Mouse (Mus musculus) CH12F3 (cell line): ENCODE results near the gene Ptcra.
"Not testable (repeated sequence)": the region's sequence is repeated elsewhere in the genome, so short reads cannot be mapped to it uniquely, and the experiment has no call there.

Experiments used
- in situ Hi-C: fragments of 300-500 bp; cut with MboI; formaldehyde crosslinking; loops from 2 replicates; pipeline ENCODE4 v1.14.3; 2020; ENCODE audit warnings: low sequenced_read_pairs

Gene Ptcra

DNA sequence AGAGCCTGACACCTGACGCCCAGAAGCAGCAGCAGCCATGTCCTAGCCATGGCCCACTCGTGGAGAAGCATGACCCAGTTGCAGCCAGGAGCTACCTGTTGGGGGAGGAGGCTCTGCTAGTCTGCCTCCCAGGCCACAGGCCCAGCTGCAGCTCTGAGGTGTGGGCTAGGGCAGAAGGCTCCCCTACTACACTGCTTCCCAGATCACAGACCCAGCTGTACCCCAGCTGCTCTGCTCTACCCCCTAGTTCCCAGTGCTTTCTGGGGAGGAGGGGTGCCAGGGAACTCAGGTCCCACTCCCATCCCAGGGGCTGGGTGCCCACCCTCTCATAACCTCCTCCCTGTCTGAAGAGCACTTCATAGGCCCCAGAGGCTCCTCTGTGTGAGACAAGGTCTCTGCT lies at the start of gene Ptcra:
TSS of gene Ptcra (minus strand) at position 169 of the 400 bp plus-strand sequence.
- in situ Hi-C loops = no loop called here

DNA sequence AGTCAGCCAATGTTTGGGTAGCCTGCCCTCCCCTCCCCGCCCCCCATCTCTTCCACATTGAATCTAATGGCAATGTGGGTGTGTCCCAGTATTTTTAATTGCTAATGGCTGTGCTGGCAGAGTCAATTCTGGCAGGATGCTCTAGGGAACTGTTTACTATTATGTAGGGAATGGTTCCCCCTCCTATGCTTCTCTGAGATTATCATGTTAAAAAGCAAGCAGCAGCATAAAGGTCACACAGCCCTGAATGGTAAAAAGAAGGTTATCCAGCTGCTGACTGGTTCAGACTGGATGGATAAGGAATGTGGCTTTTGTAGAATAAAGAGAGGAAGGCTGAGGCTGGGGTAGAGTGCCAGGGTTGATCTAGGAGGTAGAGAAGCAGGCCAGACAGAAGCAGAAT lies 48.9 kb upstream of the Ptcra start:
- in situ Hi-C loops = no loop called here

DNA sequence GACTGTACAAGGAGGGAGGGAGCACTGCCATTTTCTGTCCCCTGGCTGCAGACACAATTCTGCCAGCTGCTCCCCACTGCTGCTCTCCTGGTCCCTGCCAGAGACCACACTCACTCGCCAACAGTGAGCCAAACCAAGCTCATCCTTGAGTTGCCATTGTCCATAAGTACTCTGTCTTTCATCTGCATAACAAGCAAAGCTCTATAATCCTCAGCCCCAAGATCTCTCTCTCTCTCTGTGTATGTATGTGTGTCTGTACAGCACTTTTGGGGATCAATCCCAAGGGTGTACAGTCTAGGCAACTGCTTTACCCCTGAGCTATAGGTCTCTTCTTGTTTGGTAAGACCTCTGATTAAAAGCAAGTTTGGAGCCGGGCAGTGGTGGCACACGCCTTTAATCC lies 47.2 kb upstream of the Ptcra start:
- in situ Hi-C loops = no loop called here

DNA sequence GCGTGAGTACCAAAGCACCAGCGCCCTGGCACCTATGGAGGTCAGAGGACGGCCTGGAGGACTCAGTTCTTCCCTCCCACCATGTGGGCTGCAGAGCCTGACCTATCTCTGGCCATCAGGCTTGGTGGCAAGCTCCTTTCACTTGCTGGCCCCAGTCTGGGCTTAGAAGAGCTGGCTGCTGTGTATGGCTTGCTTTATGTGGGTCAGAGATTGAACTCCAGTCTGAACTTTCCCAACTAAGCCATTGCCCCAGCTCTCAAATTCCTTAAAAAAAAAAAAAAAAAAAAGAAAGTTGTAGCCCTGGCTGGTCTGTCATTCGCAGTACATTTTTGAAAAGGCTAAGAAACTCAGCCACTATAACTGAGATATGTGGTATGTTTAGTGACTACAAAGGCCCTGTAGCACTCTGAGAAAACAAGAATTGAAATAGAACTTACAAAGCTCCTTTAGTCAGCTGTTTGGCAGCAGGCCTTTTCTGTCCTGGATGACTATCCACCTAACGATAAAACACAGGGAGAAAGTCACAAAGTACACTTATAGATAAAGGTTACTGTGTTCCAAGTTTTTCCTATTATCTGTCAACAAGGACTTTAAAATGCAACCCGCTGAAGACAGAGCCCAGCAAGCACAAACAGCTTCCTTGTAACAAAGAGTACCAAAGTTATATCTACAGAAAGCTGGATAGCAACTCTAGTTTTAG lies 45.8 kb upstream of the Ptcra start:
- in situ Hi-C loops = no loop called here

DNA sequence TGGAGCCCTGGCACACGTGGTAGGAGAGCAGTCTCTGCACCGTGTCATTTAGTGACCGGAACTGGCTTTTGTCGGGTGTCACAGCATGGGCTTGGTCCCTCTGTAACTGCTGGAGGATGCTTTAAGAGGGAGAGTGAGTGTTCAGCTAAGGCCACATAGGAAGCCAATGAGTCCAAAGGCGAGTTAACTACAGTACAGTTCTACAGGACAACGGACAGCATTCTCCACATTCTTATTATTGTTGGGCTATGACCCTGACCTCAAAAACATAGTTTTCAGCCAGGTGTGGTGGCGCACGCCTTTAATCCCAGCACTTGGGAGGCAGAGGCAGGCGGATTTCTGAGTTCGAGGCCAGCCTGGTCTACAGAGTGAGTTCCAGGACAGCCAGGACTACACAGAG lies 44.9 kb upstream of the Ptcra start:
- in situ Hi-C loops = no loop called here

DNA sequence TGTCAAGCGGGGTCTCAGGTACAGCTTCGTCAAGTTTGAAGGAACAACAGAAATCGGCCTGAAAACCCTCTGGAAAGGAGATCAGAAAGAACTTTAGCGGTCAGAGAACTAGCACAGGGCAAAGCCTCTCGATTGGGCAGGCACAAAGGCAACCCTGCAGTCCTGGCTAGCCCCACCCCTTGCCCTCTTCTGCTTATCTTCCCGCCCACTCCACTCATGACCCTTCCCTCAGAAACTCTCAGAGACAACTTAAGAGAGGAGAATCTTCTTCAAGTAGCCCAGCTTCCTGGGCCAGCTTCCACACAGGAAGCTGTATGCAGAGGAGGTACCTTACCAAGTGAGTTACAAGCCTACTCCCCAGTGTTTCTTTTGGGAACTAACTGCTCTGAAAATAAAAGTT lies 38.2 kb upstream of the Ptcra start:
- in situ Hi-C loops = no loop called here

DNA sequence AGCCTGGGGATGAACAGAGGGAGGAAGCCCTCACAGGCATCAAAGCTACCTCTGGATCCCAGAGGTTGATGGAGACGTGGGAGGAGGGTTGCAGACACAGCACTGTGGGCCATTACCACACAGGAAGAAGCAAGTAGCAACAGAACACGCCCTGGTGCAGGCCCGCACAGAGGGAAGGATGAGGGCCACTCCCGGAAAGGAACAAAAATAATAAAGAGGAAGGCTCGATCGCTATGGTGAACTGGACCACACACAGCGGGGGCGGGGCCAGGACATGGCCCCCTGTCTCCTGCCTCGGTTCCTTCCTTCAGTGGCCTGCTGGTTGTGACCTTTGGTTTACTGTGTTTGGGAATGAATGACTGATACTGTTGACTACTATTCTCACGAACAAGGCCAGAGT lies 36.2 kb upstream of the Ptcra start:
- in situ Hi-C loops = no loop called here

DNA sequence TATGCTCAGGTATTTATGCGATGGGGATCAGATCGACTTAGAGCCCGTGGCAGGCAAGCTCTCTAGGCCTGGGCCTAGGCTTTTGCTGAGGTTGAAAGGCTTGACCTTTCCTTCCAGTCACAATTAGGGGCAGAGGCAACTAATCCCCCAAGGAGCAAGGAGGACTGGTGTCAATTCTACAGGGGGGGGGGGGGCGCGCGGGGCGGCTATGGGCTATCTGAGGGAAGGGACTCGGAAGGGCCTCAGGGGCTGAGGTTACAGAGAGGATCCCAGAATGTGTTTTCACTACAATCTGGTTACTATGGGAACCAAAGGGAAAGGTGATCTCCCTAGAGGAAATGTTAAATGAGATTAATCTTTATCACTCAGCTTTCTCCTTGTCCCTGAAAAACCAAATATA lies 33.9 kb upstream of the Ptcra start:
- in situ Hi-C loops = no loop called here

DNA sequence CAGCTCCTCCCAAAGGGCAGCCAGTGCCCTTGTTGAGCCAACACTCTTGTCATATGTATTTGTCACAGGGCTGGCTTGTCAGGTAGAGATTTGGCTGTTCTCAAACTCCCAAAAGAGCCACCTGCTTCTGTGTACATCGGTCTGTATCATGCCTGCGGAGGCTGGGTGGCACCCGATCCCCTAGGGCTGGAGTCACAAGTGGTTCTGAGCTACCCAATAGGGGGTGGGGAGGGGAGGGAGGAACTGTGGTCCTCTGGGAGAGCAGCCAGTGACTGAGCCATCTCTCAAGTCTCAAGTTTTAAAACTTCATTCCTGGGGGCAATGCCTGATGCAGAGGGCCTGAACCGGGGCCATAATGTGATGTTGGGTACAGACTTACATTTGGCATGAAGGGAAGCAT lies 33.2 kb upstream of the Ptcra start:
- in situ Hi-C loops = no loop called here

DNA sequence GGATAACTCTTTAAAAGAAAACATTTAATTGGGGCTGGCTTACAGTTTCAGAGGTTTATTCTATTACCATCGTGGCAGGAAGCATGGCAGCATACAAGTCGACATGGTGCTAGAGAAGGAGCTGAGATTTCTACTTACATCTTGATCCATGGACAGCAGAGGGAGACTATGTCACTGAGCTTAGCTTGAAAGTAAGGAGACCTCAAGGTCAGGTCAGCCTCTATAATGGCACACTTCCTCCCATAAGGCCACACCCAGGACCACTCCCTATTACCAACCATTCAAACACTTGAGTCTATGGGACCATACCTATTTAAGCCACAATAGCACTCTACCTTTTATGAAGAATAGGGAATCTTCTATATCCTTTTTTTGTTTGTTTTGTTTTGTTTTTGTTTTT lies 29.5 kb upstream of the Ptcra start:
- in situ Hi-C loops = no loop called here

DNA sequence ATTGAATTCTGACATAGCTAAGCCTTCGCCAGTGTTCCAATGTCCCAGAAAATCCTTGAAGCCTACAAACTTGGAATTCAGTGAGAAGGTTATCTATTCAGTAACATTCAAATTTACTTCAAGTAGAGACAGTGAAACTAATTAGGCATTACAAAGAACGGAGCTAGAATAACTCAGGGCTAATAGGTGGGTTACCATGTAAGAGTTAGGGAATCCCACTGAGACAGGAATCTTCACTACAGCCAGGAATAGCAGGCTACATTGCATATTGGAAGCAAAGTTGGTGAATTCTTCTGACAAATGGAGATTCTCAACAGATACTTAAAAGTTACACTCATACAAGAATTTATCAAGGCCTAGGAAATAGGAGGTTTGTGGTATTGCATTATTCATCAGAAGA lies 24.5 kb upstream of the Ptcra start:
- in situ Hi-C loops = not testable (repeated sequence)

DNA sequence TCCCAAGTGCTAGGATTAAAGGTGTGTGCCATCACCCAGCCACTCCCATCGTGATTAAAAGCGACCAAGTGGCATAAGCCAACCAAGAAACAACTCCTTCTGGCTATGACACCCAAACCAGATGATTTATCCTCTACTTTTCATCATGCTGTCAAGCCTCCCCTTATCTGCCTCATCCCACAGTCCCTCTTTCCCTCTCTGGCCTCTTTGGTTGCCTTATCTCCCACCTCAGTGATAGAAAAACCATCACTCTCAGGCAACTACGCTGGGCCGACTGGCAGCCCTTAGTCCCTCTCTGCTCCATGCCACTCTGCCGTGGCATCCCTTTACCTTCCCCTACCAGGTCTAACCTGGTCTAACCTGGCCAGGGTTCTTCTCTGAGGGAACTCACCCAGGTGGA lies 23.4 kb upstream of the Ptcra start:
- in situ Hi-C loops = no loop called here

DNA sequence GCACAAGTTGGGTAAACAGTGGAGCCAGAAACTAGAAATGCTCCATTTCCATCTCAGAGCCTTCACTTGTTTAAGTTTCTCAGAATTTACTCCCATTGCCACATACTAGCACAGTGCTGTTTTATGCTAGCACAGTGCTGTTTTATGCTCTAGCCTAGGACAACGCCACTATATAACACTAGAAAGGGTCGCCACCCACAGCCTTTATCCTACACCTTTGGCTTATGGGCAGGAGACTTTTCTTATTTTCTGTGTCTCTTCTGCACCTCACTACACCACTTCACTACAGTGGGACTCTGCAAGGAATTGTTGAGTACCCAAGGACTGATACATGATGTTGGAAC lies 19.7 kb upstream of the Ptcra start:
- in situ Hi-C loops = no loop called here

DNA sequence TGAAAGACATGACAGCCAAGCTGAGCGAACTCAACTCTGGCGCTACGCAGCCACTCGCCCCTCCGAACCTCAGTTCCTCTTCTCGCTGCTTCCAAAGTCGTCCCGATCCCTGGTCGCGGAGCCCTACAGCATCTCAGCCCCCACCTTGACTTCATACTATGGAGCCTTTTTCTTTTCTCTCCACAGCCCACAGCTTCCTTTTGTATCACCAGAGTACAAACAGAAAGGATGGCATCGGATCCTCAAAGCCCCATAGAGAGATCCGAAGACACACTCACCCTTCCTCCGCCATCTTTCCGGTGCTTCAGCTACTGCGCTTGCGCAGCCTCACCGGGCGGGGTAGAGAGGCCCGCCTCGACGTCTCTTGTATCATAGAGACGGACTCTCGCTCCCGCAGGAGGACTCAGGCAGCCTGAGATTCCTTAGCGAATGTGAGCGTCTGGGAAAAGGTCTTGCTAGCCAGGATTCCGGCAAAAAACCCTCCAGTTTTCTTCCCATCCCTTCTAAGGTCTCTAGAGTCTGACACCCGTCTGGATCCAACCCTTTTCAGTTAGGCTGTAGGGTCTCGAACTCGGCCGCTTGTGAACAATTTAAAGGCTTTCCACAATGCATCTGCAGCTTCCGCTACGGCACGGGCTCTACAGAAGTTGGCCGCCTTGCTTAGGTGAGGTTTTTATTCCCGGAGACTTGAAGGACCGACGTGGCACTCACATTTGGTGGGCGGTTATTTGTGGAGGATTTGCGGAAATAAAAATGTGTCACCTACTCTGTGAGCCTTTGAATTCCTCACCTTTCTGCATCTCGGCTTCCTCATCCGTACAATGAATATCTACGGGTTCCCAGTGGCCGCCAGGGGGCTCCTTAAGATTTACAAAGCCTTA lies 19.1 kb upstream of the Ptcra start, which contains the start of gene Rpl7l1:
TSS of gene Rpl7l1 (minus strand) at position 332 of the 881 bp plus-strand sequence.
- in situ Hi-C loops = no loop called here

DNA sequence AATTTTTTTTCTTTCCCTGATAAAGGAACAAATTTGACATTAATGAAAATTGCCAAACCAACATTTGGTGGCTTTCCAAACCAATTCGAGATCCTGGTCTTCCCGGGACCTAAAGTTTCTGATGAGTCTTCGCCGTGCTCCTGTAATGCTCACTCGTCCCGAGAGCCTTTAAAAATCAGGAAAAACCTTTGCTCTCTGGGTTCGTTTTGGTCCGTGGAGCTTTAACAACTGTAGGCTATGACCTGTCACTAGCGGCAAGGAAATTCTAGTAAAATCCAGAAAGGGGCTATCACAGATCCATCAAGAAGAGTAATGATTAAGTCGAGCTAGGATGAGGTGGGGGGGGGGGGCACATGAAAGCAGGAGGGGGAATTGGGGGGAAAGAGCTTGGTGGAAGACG lies 18.4 kb upstream of the Ptcra start:
- in situ Hi-C loops = no loop called here

DNA sequence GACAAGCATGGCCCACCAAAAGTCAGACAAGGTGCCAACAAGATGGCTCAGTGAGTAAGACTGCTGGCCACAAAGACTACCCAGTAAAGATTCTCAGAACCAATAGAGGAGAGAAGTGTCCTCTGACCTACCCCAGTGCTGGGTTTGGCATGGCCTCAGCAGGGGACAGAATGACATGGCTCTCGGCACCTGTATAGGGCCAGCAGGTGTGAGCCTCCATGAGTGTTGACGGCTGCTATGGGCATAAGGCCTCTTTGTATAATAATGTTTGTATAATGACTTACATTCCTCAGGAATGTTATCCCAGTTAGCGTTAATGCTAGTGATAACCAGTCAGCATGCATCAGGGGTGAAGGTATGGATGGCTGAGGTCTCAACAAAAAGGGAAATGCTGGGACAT lies 12.6 kb upstream of the Ptcra start:
- in situ Hi-C loops = no loop called here

DNA sequence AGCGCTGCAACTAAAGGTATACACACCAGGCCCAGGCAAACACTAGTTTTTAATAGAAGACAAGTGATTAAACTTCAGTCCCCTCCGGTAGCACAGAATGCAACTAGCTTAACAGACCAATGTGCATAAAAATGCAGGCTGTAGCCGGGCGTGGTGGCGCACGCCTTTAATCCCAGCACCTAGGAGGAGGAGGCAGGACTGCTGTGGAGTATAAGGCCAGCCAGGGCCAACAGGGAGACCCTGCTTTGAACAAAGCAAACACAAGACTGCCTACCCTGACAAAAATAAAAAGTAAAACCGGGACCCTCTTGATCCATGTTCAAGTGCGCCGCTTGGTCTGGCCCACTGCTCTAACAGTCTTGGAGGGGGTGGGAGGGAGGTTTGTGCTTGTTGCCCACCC lies 11.6 kb upstream of the Ptcra start:
- in situ Hi-C loops = no loop called here

DNA sequence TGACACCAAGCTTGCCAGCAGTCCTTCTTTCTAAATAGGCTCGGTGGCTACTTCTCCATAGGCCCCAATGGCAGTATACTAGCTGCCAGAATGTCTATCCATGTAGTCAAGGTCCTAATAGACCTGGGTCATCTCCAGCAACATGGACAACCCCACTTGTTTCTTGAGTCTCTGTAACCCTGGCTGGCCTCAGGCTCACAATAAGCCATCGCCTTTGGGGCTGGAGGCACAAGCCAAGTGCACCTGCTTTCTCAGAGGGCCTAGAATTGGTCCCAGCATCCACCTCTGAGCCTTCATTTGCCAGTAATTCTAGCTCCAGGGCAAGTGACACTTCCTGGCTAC lies 10.6 kb upstream of the Ptcra start:
- in situ Hi-C loops = no loop called here

DNA sequence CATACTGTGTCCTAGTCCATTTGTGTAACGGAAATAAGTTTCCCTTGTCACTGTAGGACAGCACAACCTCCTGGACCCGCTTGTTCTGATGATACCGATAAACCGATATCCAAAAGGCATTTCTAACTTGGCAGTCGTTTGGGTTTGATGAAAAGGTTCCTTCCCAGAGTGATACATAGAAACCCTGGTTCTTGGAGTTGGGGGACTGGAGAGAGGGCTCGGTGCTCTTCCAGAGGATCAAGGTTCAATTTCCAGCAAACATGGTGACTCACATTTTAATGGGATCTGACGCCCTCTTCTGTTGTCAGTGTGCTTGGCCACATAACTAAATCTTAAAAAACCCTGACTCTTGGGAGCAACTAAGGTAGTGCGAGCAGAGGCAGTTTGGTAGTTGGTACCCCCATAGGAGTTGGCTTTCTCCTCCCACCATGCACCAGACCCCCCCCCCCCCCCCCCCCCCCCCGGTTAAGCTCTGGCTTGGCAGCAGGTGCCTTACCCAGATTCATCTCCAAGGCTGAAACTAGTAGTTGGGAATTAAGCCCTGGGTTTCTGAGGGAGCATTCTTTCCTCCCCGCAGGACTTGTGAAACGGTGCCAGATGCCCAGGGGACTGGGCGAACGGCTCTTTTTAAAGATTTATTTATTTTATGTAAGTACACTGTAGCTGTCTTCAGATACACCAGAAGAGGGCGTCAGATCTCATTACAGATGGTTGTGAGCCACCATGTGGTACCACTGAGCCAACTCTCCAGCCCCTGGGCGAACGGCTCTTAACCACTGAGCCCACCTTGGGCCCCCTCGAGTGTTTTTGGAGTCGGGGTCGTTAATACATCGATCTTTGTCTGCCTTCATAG lies 10.0 kb upstream of the Ptcra start:
- in situ Hi-C loops = no loop called here

DNA sequence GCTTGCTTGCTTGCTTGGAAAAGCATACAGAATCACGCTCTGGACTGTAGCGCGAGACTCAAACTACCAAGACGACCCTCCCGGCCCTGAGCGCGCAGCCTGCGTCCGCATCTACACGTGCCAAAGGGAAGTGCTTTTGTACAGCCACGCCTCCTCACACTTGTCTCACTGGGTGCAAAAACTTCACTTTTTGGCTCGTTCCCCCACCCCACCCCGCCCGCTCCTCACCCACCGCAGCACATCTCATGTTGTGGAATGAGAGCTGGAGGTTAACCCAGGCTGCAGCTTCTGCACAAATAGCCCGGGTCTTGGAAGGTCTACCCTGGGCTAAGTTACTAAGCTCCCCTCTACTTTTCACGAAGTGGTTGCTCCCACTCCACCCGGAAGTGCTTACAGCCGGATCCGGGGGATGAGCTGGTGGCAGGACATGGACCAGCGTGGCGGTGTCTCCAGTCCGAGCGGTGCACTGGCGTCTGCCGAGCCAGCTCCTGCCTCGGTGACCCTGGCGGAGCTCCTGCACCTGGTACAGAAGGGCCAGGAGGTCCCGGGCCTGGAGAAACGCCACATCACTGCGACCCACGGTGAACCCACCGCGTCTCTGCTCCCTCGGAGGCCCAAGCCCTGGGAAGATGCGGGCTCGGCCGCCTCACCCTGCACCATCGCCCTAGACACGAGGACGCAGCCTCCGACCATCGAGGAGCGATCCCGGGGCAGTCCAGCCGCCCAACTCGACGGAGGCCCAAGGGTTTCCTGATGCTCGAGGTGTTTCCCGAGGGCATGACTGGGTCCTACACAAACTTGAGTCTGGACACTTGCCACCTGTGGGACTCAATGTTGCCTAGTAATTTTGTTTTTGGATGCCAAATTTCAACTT lies 9.1 kb upstream of the Ptcra start, which contains the start of gene 2310039H08Rik:
TSS of gene 2310039H08Rik (plus strand) at position 232 of the 874 bp plus-strand sequence.
- in situ Hi-C loops = no loop called here

DNA sequence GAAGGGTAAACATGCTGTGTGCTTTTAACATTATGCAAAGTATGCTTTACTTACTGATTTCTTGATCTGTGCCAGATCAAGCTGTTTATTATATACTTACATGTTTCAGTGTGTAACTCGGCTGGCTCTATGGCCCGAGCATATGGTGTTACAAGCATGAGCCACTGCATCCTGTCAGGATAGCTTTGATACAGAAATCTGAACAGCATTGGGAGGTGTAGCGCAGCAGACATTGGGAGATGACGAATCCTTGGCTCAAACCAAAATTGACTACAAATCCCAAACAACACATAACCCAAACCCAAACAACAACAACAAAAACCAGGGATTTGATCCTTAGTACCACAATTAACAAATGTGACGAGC lies 8.5 kb upstream of the Ptcra start:
- in situ Hi-C loops = no loop called here
